Mouse (Mus musculus): ENCODE data around the gene Slc2a6.

Gene Slc2a6

DNA sequence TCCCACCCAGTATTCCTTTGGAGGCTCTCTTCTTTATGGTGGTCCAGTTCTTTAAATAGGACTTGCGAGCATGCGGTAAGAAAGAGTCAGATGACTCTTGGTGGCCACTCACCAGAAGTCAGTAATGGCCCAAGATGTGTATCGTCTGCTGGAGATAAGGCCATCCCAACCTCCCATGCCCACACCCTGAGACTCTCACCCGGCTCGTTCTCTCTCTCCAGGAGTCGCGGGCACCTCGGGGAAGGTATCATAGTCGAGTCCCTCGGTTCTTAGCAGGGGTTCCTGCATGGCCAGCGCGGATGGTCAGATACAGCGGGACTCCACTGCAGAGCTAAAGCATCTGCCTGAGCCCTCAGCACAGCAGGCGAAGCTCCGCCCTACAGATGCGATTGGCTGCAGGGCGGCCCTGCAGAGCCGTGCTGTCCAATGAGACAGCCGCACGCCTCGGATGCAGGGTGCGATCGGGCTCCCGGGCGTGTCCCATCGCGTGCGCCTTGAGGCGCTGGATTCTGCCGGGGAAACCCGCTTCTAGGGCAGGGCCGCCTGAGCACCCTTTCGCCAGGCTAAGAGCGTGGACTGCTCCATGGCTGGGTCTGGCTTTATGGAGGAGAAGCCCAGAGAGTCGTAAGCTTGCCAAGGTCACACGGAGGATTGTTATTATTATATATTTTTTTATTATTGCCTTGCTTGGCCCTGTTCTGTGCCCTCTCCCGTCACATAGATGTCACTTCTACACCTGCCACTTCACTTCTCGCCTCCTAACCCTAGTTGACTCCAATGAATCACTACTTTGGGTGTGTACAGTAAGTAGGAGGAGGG is at the start of gene Slc2a6:
Gene Slc2a6 (minus strand): TSS at position 381 of the 819 bp plus-strand sequence.
- peak; percentile 82 to 87 for DNase-seq (ENCODE audit: low spot score in 2 of 2)

DNA sequence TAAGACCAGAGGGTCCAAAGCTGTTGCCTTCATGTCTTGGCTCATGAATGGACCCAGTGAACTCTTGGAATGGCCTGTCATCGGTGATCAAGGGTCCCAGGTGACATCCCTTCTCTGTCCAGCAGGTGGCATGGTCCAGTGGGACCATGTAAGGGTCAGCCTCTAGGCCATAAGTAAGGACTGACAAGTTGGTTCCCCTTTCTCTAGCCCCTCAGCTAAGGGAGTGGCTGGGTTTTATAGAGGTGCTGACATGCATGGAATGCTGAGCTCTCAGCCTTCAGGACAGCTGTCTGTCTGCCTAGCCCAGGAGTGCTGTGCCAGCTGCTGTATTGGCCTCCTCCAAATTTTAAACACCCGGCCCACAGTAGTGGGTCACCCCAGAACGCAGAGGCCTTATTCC is 47.7 kb upstream of the Slc2a6 start:
- no peak for DNase-seq (ENCODE audit: low spot score in 2 of 2)

DNA sequence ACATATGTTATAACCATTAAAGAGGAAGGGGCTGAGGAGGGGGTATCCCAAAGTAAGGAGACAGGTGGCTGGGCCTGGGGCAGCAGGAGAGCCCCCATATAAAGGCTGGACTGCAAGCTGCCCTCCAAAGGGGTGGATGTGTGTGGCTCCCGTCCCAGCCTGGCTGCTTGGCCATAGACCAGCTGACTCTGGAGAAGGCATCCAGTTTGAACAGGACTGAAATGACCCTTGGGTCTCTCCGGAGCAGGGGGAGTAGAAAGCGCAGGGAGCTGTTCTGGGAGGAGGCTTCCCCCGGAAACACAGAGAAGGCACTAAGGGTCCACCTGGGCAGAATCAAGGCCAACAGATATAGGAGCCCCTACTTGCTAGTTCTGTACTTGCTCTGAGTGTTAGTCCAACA is 47.0 kb upstream of the Slc2a6 start:
- no peak for DNase-seq (ENCODE audit: low spot score in 2 of 2)

DNA sequence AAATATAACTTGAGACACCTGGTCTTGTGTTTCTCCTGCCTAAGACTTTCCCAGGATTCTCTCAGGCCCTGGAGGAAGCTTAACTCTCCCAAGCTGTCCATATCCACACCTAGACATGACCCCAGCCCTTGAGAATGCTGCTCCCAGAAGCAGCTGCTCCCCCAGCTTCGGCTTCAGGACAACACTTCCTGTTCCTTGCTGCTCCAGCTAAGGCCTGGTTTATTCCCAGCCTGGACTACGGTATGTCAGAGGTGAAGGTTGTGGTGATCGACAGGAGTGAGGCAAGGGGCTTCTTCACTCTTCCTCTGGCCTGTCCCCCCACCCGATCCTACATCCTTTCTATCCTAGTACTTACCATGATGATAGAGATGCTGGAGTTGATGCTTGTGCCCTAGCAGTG is 45.6 kb upstream of the Slc2a6 start:
- no peak for DNase-seq (ENCODE audit: low spot score in 2 of 2)

DNA sequence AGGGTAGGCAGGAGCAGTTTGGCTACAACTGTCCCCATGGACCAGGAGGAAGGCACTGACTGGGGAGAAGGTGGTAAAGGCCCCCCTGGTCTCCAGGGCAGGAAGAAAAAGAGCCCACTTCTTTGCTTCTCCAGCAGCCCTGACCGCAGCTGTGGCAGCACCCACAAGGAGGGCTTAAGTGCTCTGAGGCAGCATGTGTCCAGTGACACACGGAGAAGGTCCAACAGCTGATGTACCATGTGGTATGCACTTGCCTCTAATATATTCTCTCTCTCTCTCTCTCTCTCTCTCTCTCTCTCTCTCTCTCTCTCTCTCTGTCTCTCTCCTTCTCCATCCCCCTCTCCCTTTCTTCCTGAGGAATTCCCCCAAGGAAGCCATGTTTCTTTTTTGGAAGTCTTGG is 44.2 kb upstream of the Slc2a6 start, which contains the start of gene Mymk:
Gene Mymk (minus strand): TSS at position 202 of the 400 bp plus-strand sequence.
- no peak for DNase-seq (ENCODE audit: low spot score in 2 of 2)

DNA sequence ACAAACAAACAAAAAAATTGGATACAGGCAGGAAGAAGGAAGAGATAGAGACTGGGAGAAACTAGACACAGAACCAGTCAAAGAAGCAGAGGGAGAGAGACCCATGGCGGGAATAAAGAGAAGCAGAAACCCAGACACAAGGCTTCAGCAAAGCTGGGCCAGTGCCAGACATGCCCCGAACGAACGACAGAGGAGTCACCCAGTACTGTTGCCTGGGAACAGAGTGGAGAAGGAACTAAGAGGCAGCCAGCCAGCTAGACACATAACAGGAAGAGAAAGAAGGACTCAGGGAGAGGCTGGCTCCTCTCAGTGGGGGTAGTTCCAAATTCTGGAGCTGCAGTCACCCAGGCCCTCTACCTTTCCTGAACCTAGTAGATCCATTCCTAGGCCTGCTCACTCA is 43.3 kb upstream of the Slc2a6 start:
- DNase-seq (ENCODE audit: low spot score in 2 of 2) = peak in 1 of 2 experiments; percentile 59

DNA sequence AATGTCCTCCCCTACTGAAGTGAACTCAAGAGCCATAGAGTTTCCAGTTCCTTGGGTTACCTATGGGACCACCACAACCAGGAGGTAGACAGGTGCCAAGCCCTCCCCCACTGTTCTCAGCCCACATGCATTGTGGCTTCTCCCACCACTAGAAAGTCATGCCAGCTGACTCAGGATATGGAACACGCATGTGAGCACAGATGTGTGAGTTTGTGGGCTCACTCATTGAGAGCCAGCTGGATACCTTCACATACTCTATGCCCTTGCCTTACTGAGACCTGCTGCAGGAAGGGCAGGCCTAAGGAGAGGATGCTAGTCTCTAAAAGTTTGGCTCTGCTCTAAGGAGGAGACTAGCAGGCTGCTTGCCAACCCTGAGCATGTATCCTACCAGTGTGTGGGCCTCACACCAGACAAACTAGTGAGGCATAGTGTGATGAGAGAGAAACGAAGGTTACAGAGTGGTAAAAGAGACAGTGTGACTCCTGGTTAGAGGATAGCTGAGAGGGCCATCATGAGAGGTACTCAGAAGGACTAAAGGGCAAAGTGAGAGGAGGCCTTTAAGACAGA is 42.5 kb upstream of the Slc2a6 start:
- DNase-seq (ENCODE audit: low spot score in 2 of 2) = no peak

DNA sequence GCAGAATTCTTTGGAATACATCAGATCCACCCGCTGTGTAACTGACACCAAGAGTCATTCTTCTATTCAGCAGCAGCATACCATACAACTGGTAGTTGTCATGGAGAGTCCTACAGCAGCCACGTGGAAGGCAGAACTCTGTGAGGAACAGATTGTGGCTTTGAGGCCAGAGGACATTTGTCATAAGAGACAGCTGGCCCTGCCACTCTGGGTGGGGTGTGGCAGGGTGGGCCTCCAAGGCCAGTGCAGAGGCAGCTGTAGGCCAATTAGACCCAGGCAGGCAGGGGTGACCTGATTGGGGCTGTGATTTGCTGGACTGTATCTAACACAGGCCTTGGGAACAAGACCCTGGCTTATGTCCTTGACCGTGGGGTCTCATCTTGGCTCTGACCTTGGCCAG is 41.8 kb upstream of the Slc2a6 start:
- no peak for DNase-seq (ENCODE audit: low spot score in 2 of 2)

DNA sequence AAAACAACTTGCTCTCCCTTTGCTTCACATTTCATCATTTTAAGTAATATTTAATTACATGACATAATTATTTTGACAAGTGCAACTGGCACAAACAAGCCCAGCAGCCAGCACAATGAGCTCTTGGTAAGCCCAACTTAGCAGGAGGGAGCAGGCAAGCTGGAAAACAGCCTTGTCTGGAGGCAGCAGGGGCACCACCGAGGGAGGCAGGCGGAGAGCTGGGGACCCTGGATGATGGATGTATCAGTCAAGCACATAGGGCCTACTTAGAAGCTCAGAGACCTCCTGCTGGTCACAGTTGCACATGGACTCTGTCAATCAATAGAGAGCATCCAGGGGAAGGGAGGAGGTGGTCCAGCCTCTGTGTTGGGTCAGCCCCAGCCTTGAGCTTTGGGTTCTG is 40.2 kb upstream of the Slc2a6 start:
- no peak for DNase-seq (ENCODE audit: low spot score in 2 of 2)

DNA sequence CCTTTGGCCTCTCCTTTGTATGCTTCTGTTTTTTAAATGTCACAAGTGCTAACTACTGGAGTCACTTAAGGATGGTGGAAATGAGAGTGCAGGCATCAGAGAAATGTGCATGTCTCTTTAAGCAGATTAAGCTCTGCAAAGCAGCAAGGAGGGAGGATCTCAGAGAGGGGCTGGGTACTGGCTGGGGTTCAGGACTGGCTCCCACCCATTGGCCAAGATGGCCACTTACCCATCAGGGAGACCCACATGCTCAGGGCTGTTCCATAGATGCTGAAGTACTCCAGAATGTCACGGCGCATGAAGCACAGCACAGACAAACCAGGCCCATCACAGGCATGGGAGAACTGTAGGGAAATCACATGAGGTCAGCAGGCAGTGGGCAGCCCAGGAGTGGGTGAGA is 39.3 kb upstream of the Slc2a6 start:
- DNase-seq (ENCODE audit: low spot score in 2 of 2) = no peak

DNA sequence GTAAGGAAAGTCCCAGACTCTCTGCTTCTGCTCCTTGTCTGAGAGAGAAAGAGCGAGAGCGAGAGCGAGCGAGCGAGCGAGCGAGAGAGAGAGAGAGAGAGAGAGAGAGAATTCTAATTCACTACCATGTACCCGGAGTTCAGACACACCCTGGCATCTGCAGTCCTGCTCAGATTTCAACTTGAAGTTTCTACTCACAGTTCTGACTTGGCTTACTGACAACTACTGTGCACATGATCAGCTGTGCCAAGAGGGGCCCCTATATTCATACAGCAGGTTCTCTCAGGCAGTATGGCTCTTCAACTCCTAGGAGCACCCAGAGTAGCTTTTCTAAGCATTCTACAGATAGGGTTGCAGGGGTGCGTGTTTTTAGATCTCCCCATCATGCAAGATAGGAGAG is 31.4 kb upstream of the Slc2a6 start:
- DNase-seq (ENCODE audit: low spot score in 2 of 2) = no peak

DNA sequence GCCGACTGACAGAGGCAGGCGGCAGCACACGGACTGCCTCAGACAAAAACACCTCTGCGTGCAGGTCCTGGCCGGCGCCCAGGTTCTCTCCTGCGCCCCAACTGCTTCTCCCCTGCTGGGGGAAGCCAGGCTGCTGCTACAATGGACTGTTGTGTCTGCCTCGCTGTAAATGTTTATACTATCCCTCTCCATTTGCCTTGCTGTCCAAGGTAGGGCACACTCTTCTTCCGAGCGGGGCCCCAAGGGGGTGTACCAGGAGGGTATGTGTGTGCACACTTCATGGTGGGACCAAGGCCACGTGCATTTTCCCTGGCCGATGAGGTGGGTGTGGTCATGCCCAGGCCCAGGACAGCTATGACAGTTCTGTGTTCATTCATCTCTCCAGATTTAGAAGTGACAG is 31.0 kb upstream of the Slc2a6 start:
- no peak for DNase-seq (ENCODE audit: low spot score in 2 of 2)

DNA sequence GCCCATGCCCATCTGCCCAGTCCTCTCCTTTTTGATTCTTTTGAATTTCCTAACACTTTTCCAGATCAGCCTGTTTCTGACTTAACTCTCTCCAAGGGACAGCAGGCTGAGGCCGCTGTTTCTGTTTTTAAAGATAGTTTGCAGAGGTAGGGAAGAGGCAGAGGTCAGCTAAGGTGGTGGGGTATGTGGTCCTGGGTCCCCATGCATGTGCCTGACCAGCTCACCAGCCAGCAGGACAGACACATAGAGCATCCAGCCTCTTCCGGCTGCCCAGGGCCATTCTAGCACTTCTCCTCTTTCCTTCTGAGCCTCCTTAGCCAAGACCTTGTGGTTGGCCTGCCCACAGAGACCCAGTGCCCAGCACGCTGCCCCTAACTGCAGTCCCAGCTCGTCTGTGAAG is 30.5 kb upstream of the Slc2a6 start:
- DNase-seq (ENCODE audit: low spot score in 2 of 2) = no peak

DNA sequence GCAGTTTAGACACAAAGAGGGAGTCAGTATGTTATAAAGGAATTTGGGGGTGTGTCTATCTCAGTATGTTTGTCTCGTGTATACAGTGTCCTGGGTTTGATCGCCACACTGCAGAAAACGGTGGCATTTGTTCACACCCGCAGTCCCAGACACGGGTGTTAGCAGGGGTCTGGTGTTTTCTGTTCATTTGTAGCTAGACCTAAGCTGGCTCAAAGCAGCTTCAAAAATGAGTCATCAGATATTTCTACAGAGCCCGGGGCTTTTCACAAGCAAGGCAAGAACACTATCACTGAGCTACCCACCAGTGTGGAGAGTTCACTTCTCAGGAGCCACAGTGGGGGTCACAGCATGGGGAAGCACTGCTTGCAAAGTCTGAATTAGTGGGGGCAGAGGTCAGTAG is 21.6 kb upstream of the Slc2a6 start:
- no peak for DNase-seq (ENCODE audit: low spot score in 2 of 2)

DNA sequence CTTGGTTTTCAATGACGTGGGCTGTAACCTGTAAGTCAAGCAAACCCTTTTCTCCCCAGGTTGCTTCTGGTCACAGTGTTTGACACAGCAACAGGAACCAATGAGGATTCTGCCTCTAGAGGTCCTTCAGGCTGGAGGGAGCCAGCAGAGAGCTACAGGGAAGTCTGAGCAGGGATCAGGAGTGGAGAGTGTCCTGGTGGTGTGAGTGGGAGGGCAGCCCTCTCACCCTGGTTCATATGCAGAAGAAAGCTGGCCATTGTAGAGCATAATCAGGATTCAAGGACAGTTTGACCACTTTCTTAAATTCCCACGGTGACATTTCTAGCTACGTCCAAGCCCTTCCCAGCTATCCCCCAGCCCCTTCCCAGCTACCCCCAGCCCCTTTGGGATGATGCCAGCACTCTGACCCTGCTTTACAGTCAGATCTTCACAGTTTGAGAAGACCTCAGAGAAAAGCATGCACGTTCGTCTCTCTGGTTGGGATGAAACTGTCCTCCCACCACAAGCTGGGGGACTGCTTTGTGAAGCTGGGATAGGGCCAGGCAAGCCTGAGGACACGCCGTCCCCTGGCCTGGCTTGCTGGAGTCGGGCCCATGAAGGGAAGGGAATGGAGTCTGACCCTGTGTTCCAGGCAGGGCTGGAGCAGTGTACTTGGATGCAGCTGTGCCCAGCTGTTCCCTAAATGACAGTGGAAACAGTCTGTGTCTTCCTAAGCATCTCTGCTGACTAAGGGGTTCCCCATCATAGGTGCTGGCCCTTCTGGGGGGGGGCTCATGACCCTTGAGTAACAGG is 18.4 kb upstream of the Slc2a6 start:
- peak in 1 of 2 experiments; percentile 87 for DNase-seq (ENCODE audit: low spot score in 2 of 2)

DNA sequence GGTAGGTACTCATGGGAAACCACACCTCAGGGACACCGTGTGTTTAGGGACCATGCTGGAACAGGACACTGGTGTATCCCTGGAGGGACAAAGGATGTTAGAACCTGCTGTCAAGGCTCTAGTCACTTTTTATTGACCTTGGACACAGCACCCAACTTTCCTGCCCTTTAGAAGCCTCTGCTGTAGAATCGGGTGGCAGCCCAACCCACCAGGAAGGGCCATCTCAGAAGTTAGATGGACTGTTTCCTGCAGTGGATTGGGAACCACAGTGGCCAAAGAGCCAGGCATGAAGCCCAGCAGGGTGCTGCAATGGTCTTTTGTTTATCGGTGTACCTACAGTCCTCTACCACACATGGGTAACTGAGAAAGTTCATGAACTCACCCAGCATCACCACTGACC is 16.8 kb upstream of the Slc2a6 start:
- DNase-seq (ENCODE audit: low spot score in 2 of 2) = no peak

DNA sequence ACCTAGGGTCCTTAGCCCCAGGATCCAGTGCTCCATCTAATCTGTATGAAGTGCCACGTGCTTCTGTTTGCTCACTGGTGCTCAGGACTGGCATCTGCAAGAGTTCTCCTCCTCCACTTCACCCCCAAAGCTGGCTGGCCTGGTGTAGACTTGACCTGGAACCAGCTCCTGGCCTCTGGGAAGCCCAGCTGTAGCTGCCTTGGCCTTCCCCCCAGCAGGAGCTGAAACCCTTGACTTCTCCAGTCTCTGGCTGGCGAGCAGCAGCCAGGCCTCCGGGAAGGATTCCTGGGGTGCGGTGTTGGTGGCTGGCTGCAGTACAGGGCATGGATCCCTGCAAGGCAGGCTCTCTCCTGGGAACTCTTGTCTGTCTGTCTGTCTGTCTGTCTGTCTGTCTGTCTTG is 16.4 kb upstream of the Slc2a6 start:
- DNase-seq (ENCODE audit: low spot score in 2 of 2) = no peak

DNA sequence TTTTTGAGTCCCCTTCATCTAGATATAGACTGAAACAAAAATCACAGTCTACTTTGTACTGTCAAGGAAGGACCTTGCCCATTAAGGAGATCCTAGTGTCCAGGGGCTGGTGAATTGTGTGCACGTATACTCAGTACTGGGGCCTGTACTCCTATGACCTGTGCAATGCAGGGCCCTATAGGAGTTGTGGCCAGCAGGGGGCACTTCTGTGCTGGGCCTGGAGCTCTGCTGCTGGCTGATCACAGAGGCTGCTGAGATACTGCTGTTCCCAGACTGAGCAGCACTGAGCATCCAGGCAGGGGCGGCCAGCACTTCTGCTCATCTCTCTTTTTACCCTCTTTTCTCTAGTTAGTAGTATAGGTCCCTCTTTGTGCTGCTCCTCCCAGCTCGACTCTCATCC is 15.7 kb upstream of the Slc2a6 start:
- peak; percentile 79 to 87 for DNase-seq (ENCODE audit: low spot score in 2 of 2)

DNA sequence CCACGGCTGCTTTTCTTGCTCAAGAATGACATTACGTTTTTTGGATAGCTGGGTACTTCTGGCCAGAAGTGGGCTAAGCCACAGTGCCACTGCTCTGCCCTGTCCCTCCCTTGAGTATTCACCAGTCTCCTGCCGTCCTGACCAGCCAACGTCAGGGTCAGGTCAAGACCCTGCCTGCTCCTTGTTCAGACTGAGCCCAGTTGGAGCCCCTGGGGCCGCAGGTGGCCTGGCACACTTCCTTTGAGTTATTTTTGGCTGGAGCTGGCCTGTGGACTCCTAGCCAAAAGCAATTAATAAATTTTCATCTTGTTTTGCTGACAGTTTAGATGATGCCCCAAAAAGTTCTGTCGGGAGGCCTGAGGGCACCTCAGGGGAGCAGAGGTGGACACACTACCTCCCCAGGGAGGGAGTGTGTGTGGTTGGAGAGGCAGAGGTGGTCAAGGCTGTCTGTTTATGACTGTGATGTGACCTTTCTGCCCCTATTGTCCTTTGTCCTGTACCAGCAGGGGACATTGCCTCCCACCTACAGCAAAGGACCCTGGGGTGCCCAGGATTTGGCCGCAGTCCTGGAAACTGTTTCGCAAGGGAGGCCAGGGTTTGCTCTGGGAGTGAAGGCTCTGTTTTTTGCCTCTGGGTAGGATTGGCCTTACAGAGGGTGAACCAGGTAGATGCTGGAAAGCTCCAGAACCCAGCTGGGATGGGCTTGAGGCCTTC is 14.5 kb upstream of the Slc2a6 start:
- DNase-seq (ENCODE audit: low spot score in 2 of 2) = no peak

DNA sequence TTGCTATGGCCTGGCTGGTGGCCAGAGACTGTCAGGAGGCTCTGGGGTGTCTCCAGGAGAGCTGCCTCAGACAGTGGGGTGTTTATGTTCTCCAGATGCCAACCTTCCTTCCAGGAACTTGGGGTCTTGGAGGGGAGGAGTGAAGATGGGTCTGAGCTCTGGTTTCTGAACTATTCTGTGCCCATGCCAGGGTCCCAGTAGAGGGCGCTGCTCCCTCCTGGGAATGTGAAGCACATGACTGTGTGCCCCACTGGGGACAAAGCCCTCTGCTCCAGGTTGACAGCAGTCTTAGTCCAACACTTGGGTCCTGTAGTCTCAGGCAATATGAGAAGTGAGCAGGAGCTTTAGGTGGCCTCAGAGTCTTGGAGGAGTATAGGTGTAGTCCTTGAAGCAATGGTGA is 11.5 kb upstream of the Slc2a6 start:
- no peak for DNase-seq (ENCODE audit: low spot score in 2 of 2)

DNA sequence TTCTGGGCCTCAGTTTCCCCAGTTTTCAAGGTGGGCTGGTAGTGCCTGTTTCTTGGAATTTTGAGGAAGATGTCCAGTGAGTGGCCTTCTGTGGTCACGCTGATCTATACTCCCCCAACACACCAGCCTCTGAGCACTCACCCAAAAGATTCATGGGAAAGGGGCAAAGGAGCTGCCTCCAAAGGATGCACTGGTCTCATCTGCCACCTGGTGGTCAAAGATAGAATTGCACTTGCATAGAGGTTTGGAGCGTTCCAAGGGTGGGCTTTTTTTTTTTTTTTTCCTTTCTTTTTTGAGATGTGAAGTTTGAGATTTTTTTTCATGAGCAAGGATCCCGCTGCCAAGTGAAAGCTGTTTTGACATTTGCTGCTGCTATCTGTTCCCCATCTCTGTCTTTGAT is 10.8 kb upstream of the Slc2a6 start:
- peak; percentile 61 to 79 for DNase-seq (ENCODE audit: low spot score in 2 of 2)

DNA sequence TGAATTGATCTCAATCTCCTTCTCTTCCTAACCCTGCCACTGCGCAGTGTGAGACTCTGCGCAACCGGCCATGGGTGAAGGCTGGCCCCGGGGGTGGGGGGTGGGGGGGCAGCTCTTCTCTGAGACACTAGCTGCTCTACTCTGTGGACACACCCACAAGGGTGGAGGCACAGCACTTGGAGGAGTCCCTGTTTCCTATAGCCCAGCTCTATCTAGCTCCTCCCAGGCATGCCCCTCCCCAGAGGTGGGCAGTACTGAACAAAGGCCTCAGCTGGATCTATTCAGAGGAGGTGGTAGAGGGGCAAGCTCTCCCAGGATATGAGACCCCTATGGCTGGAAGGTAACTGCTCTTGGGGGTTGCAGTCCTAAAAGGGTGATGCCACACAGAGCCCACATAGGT is 9.2 kb upstream of the Slc2a6 start:
- DNase-seq (ENCODE audit: low spot score in 2 of 2) = no peak

All from urinary bladder, postnatal 4 days (tissue).